Mouse (Mus musculus) hindbrain, embryonic 14.5 days (tissue): ENCODE data around the gene G6pc. TPM values are rescaled to one million over a fixed set of nuclear protein-coding genes. Genes with fewer than 3 reads are reported as not detected.
A peak's percentile ranks its signal among the peaks of the same experiment; 100 is the strongest.

Experiments used
- ATAC-seq: fragments of 200-750 bp; cut with Nextera tagmentation; 2 replicates; pipeline ENCODE4 v1.8.0; 2017; ENCODE audit warnings: moderate number of reproducible peaks, mild to moderate bottlenecking, moderate TSS enrichment, moderate library complexity; ENCODE audit not compliant: low FRiP score
- DNase-seq: peaks from one replicate; pipeline ENCODE4 v3.0.0-alpha.2; 2015; ENCODE audit warnings: low spot score
- H3K27ac ChIP-seq: fragments of 300-500 bp; sonication (generic); 2 replicates; pipeline ENCODE4 v1.5.1; 2014; ENCODE audit warnings: mild to moderate bottlenecking, moderate library complexity
- H3K27me3 ChIP-seq: fragments of 300-500 bp; sonication (generic); 2 replicates; pipeline ENCODE4 v1.6.1; 2014; ENCODE audit warnings: mild to moderate bottlenecking, low read length, mixed read lengths; ENCODE audit not compliant: control insufficient read depth, insufficient read depth
- H3K36me3 ChIP-seq: fragments of 300-500 bp; sonication (generic); replicated peaks from 2 replicates; pipeline ENCODE4 v1.6.1; 2014; ENCODE audit not compliant: control insufficient read depth, insufficient read depth
- H3K4me1 ChIP-seq: fragments of 300-500 bp; sonication (generic); replicated peaks from 2 replicates; pipeline ENCODE4 v1.6.1; 2014; ENCODE audit warnings: antibody characterized with exemption, low read length, mixed read lengths; ENCODE audit not compliant: control insufficient read depth, insufficient read depth
- H3K4me2 ChIP-seq: fragments of 300-500 bp; sonication (generic); replicated peaks from 2 replicates; pipeline ENCODE4 v1.6.1; 2014; ENCODE audit warnings: mild to moderate bottlenecking, moderate library complexity
- H3K4me3 ChIP-seq: fragments of 300-500 bp; sonication (generic); replicated peaks from 2 replicates; pipeline ENCODE4 v1.5.1; 2014; ENCODE audit warnings: mild to moderate bottlenecking, low read length
- H3K9ac ChIP-seq: fragments of 300-500 bp; sonication (generic); 2 replicates; pipeline ENCODE4 v1.6.1; 2014
- H3K9me3 ChIP-seq: fragments of 300-500 bp; sonication (generic); 2 replicates; pipeline ENCODE4 v1.6.1; 2016; ENCODE audit warnings: low read length; ENCODE audit not compliant: control insufficient read depth
- WGBS: fragments of 180-500 bp; shearing (Covaris S2); extraction: QIAGEN DNeasy Blood & Tissue Kit; methylation state at CpG from one replicate; pipeline ENCODE4 v1.1.7; 2014; 5-methylcytosine and 5-hydroxymethylcytosine counted together
- microRNA-seq: library from miRNA; unstranded; fragments of <30 nt; microRNA quantifications from one replicate; pipeline ENCODE4, GENCODE M21; 2016
- polyA plus RNA-seq: library from polyadenylated mRNA; unstranded; fragments of >200 nt; fragmentation: Nextera tagmentation; extraction: Ambion mirVana; gene quantifications from 2 replicates; pipeline ENCODE4 v1.2.1, GENCODE M21; 2014

Gene G6pc
- polyA plus RNA-seq, 1 experiment from 2014 or later: not detected

DNA sequence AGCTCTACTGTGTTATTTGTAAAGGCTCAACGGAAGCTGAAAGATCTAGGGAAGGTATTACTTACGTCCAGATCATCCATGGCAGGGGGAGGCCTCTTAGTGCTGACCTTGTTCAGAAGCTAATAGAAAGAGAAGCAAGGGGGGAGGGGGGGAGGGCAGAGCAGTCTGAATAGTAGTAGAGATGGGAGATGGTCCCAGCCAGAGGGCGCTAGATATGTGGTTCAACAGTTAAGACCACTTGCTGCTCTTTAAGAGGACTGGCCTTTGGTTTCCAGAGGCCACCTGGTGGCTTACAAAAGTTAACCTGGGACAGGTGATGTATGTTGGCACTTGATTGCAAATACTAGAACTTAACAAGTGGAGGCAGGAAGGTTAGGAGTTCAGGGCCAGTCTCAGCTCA is 52.2 kb downstream of the G6pc start:
- Histone ChIP-seq H3K9ac (no peak overlapping the region), H3K27me3 (no peaks in the 10 kb centered on the region), H3K4me1 (peaks cover 12% of the 10 kb centered on the region), H3K4me2 (no peak overlapping the region), H3K9me3 (no peaks in the 10 kb centered on the region), H3K27ac (no peak overlapping the region), H3K4me3 (no peak overlapping the region), H3K36me3 (no peaks in the 10 kb centered on the region)
- 35% methylated on average over 3 of the region's 3 CpGs for WGBS
- DNase-seq: no peak
- no peak for ATAC-seq

DNA sequence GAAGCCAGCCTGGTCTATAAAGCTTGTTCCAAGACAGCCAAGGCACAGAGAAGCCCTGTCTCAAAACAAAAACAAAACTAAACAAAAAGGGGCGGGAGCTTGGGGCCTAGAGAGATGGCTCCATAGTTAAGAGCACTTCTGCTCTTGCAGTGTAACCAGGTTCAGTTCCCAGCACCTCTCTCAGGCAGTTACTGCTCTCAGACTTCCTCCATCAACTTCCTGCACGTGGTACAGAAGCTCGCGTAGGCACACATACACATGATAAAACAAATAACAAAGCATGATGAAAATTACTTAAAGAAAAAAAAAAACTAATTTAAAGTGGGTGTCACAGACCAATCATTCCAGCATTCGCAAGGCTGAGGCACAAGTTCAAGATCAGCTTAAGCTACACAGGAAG is 52.8 kb downstream of the G6pc start:
- Histone ChIP-seq H3K27me3 (no peaks in the 10 kb centered on the region), H3K9me3 (no peaks in the 10 kb centered on the region), H3K4me1 (peaks cover 12% of the 10 kb centered on the region), H3K4me3 (no peak overlapping the region), H3K36me3 (no peaks in the 10 kb centered on the region), H3K4me2 (no peak overlapping the region), H3K27ac (no peak overlapping the region), H3K9ac (no peak overlapping the region)
- WGBS: 89% methylated on average over 5 of the region's 5 CpGs
- ATAC-seq: no peak
- DNase-seq: no peak

DNA sequence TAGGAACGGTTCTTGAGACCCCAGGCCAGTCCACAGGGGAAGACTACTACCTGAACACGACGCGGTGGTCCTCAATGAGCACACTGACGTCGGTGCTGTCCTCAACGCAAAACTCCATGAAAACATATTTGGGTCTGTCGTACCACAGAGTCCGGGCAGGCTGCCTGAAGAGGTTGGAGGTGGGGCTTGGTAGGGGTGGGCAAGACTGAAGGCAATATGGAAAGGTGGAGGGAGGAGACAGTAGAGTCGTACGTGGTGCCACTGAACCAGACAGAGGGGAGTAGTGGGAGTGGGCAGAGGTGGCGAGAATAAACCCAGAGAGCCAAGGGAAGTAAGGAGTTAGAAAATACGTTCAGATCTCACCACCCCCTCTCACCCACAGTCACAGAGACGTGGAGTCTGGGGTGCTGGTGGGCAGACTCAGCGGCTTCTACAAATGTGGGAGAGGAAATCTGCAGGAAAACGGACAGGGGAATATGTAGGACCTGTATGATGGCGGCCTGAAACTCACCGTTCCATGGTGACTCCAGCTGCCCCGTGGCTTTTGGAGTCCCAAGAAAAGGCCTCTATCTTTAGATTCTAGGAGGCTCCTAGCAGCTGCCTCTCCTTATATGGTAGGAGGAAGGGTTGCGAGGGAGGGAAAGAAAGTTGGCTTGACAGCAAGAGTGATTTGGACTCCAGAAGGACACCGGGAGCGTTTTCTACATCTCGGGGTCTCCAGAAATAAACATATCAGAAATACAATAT is 56.9 kb downstream of the G6pc start, which contains the start of gene Gm27029:
TSS of gene Gm27029 (minus strand) at position 692 of the 747 bp plus-strand sequence.
- no peaks in the 10 kb centered on the region for H3K9me3 ChIP-seq
- H3K4me2 ChIP-seq: peak within 1 kb of the TSS; percentile 80
- H3K27ac ChIP-seq: peak within 1 kb of the TSS; percentile 83
- WGBS: 4% methylated on average over 23 of the region's 23 CpGs
- no peaks in the 10 kb centered on the region for H3K27me3 ChIP-seq
- peaks cover 4% of the 10 kb centered on the region; the same call in 1 of the 2 replicates for H3K36me3 ChIP-seq
- peak within 1 kb of the TSS; percentile 71 for H3K9ac ChIP-seq
- peak within 1 kb of the TSS; percentile 76 for H3K4me3 ChIP-seq
- peaks cover 16% of the 10 kb centered on the region for H3K4me1 ChIP-seq
- DNase-seq: no peak
- peak; percentile 19; the same call in 1 of the 2 replicates for ATAC-seq

DNA sequence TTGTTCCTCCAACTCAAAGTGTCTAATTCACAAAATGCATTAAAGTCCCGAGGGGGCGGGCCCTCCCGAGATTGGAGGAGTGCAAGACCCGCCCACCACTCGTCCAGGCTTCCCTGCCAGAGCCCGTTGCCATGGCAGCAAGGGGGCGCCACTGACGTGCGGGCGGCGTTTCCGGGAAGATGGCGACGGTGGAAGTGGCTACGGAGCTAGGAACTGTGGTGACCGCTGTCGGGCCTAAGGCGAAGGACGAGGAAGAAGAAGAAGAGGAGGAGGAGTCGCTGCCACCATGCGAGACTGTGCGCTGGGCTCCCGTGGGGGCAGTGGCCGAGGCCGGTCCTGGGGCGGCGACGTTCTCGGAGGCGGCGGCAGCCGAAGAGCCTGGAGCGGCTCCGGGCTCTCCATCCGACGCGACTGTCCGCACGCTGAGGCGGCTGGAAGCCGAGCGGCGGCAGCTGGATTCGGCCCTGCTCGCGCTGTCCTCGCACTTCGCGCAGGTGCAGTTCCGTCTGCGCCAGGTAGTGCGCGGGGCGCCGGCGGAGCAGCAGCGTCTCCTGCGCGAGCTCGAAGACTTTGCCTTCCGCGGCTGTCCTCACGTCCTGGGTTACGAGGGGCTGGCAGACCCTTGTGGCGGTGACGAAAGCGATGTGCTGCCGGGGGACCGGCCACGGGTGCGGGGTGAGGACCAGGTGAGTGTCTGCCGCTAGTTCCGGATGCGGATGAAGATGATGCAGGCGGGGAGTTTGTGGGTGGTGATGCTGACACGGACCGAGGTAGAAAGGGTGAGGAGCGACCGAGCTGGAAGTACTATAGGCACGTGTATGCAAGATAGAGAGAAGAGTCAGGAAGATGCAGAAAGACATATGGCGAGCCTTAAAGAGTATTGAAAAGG is 57.8 kb downstream of the G6pc start, which contains the start of the genes Rundc1 and Ptges3l:
TSS of gene Rundc1 (plus strand) at position 161 of the 889 bp plus-strand sequence.
TSS of gene Ptges3l (minus strand) at position 409 of the 889 bp plus-strand sequence.
- Histone ChIP-seq H3K4me3 (peak within 1 kb of the TSS; percentile 76), H3K9ac (peak within 1 kb of the TSS; percentile 71), H3K4me1 (peaks cover 16% of the 10 kb centered on the region), H3K4me2 (peak within 1 kb of the TSS; percentile 80), H3K27ac (peak within 1 kb of the TSS; percentile 83), H3K36me3 (peaks cover 13% of the 10 kb centered on the region), H3K9me3 (no peaks in the 10 kb centered on the region), H3K27me3 (no peaks in the 10 kb centered on the region)
- under 1% methylated on average over 77 of the region's 81 CpGs for WGBS
- ATAC-seq (peak; percentile 94), DNase-seq (peak; percentile 97)

DNA sequence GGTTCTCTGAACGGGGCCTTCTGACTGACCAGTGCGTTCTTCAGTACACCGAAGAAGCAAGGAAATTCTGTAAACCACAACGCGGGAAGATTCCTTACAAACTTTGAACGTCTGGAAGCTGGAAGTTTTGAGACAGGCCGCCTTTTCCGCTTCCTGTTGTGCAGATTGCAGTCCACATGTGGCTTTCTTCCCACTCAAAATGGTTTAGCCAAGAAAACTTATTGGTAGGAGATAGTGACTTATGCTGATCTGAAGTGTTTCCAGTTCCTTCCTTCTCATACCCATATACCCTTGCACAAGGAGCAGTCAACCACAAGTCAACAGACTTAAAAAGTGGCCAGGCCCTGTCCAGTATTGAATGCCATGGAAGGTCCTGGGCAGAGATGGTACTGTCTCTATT is 58.8 kb downstream of the G6pc start:
- H3K4me2 ChIP-seq: peak overlapping the region; percentile 80

More for the DNA sequence above, 58.8 kb downstream of the G6pc start:
- peaks cover 23% of the 10 kb centered on the region for H3K36me3 ChIP-seq
- no peaks in the 10 kb centered on the region for H3K27me3 ChIP-seq
- WGBS: 68% methylated on average over 8 of the region's 8 CpGs
- DNase-seq (no peak), ATAC-seq (no peak)
- peak overlapping the region; percentile 76 for H3K4me3 ChIP-seq
- peaks cover 16% of the 10 kb centered on the region for H3K4me1 ChIP-seq
- H3K9me3 ChIP-seq: no peaks in the 10 kb centered on the region
- peak overlapping the region; percentile 71 for H3K9ac ChIP-seq
- no peak overlapping the region for H3K27ac ChIP-seq

Small RNA genes within 50 kb of the gene (microRNA-seq; reads per million reads assigned to microRNA genes)
- gene Gm25593 (not detected), gene Mir6929 (not detected)

Other genes with a start within 250 kb of the G6pc start
- gene Retreg3, start 247.7 kb upstream of the G6pc start, polyA plus RNA-seq: 13.0 and 14.2 TPM in 2 replicates
- 64.0 and 64.1 TPM in 2 replicates for gene Tubg1, start 247.6 kb upstream of the G6pc start, polyA plus RNA-seq
- gene Tubg2, start 211.7 kb upstream of the G6pc start, polyA plus RNA-seq: 48.6 and 50.6 TPM in 2 replicates
- 6.0 and 6.5 TPM in 2 replicates for gene Cntnap1, start 197.0 kb upstream of the G6pc start, polyA plus RNA-seq
- 7.7 and 9.5 TPM in 2 replicates for gene Plekhh3, start 196.2 kb upstream of the G6pc start, polyA plus RNA-seq
- 0.23 and 0.25 TPM in 2 replicates for gene Ccr10, start 192.1 kb upstream of the G6pc start, polyA plus RNA-seq
- gene Ezh1, start 141.1 kb upstream of the G6pc start, polyA plus RNA-seq: 26.9 and 37.2 TPM in 2 replicates
- 102 and 117 TPM in 2 replicates for gene Ramp2, start 121.5 kb upstream of the G6pc start, polyA plus RNA-seq
- 122 and 133 TPM in 2 replicates for gene Vps25, start 113.9 kb upstream of the G6pc start, polyA plus RNA-seq
- 5.3 and 6.0 TPM in 2 replicates for gene Wnk4, start 107.0 kb upstream of the G6pc start, polyA plus RNA-seq
- gene Cntd1, start 88.5 kb upstream of the G6pc start, polyA plus RNA-seq: 0.42 and 0.91 TPM in 2 replicates
- gene Coa3, start 88.4 kb upstream of the G6pc start, polyA plus RNA-seq: 242 and 256 TPM in 2 replicates
- 172 and 176 TPM in 2 replicates for gene Becn1, start 65.3 kb upstream of the G6pc start, polyA plus RNA-seq
- gene Psme3, start 51.3 kb upstream of the G6pc start, polyA plus RNA-seq: 89.7 and 97.3 TPM in 2 replicates
- gene Aoc2, start 42.5 kb upstream of the G6pc start, polyA plus RNA-seq: 1.3 and 1.6 TPM in 2 replicates
- gene Aoc3, start 37.0 kb upstream of the G6pc start, polyA plus RNA-seq: 0.21 and 0.28 TPM in 2 replicates
- 82.4 and 85.3 TPM in 2 replicates for gene Aarsd1, start 50.1 kb downstream of the G6pc start, polyA plus RNA-seq
- gene Gm27029, start 57.2 kb downstream of the G6pc start, polyA plus RNA-seq: 7.3 and 8.8 TPM in 2 replicates
- gene Rundc1, start 57.5 kb downstream of the G6pc start, polyA plus RNA-seq: 23.1 and 24.1 TPM in 2 replicates
- 1.9 and 2.2 TPM in 2 replicates for gene Ptges3l, start 57.8 kb downstream of the G6pc start, polyA plus RNA-seq
- 248 and 297 TPM in 2 replicates for gene Rpl27, start 74.7 kb downstream of the G6pc start, polyA plus RNA-seq
- gene Ifi35, start 80.8 kb downstream of the G6pc start, polyA plus RNA-seq: 2.6 and 5.4 TPM in 2 replicates
- 51.0 and 52.5 TPM in 2 replicates for gene Rnd2, start 97.4 kb downstream of the G6pc start, polyA plus RNA-seq
- gene Vat1, start 98.7 kb downstream of the G6pc start, polyA plus RNA-seq: 99.9 and 117 TPM in 2 replicates
- 3.2 TPM in 2 replicates for gene Brca1, start 184.4 kb downstream of the G6pc start, polyA plus RNA-seq
- 90.1 and 93.0 TPM in 2 replicates for gene Nbr1, start 184.6 kb downstream of the G6pc start, polyA plus RNA-seq
- 4.7 and 4.8 TPM in 2 replicates for gene Tmem106a, start 214.7 kb downstream of the G6pc start, polyA plus RNA-seq
- gene Gm11634, start 231.7 kb downstream of the G6pc start, polyA plus RNA-seq: not detected in 2 replicates